Comparison of ENCODE assay signal across 15 mouse cellular contexts in genomic region chr15:78711935-78712334, GRCm38 (mm10). TPM values are rescaled to one million over a fixed set of nuclear protein-coding genes. Genes with fewer than 3 reads are reported as not detected.
DNase-seq lines count a peak whose midpoint lies in the region; ATAC-seq lines count a peak whose summit lies in the region.
"Had no signal": no experiment of that assay in that cellular context is flagged by ENCODE, and none has a peak within 500 bp of the region (broad histone marks: within the 10 kb centered on the region; RNA-seq: fewer than 3 reads in every experiment).

No protein-coding gene starts in this region.

- peaks cover 22% of the 10 kb centered on the region; the same call in 1 of the 2 replicates for H3K27me3 ChIP-seq in hindbrain, embryonic 14.5 days (ENCODE audit: control insufficient read depth, insufficient read depth, low read length)
- peaks cover 90% of the 10 kb centered on the region for H3K27me3 ChIP-seq in liver, embryonic 12.5 days (replicated peaks)

- 0 out of 2 replicates have a peak overlapping the region, but pooled peaks have one; percentile 29 for H3K4me3 ChIP-seq in hindbrain, embryonic 14.5 days (replicated peaks; ENCODE audit: low read length)
- no peak overlapping the region for H3K4me3 ChIP-seq in liver, embryonic 12.5 days
- H3K4me3 ChIP-seq: heart, adult 2 months had no signal

- 68% methylated on average over 7 of the region's 7 CpGs for WGBS in hindbrain, embryonic 14.5 days
- 54% methylated on average over 7 of the region's 7 CpGs for WGBS in liver, embryonic 12.5 days (ENCODE audit: insufficient replicate concordance)

- DNase-seq in layer of hippocampus, adult 11-12 months (ENCODE audit: low spot score) = peak; percentile 81
- DNase-seq in layer of hippocampus, adult 9-10 months (ENCODE audit: low spot score) = no peak
- no peak for DNase-seq in hindbrain, embryonic 14.5 days (ENCODE audit: low spot score)
- peak; percentile 76 to 80 for DNase-seq in left cerebral cortex, postnatal 14 days (ENCODE audit: low spot score in 2 of 2)
- peak; percentile 80 to 88 for DNase-seq in right cerebral cortex, postnatal 10 days (ENCODE audit: low spot score in 2 of 2)
- no peak for DNase-seq in thymus, postnatal 4 days
- DNase-seq in spleen, postnatal 14 days (ENCODE audit: low spot score in 2 of 2) = no peak
- DNase-seq: adrenal gland, postnatal 10 days; cerebellum, adult 11 months; heart, adult 2 months; heart, postnatal 4 days had no signal

- intact Hi-C loops in left cerebral cortex, postnatal 14 days (cut with DNase I) = loop anchor here (5.0 kb wide), 1 partner anchor 40 kb away; no protein-coding TSS in a partner anchor

- H3K9me3 ChIP-seq in hindbrain, embryonic 14.5 days (ENCODE audit: control insufficient read depth, low read length) = no peaks in the 10 kb centered on the region
- no peaks in the 10 kb centered on the region for H3K9me3 ChIP-seq in liver, embryonic 12.5 days (replicated peaks)
- H3K9me3 ChIP-seq: embryonic facial prominence, embryonic 10.5 days had no signal

- H3K27ac ChIP-seq in hindbrain, embryonic 14.5 days = no peak overlapping the region
- H3K27ac ChIP-seq in liver, embryonic 12.5 days = no peak overlapping the region
- H3K27ac ChIP-seq: embryonic facial prominence, embryonic 10.5 days; heart, adult 2 months; kidney, postnatal 0 days had no signal

- H3K9ac ChIP-seq in hindbrain, embryonic 14.5 days = 0 out of 2 replicates have a peak overlapping the region, but pooled peaks have one; percentile 10
- H3K9ac ChIP-seq in liver, embryonic 12.5 days = no peak overlapping the region

- H3K36me3 ChIP-seq in hindbrain, embryonic 14.5 days (replicated peaks; ENCODE audit: control insufficient read depth, insufficient read depth) = no peaks in the 10 kb centered on the region
- no peaks in the 10 kb centered on the region for H3K36me3 ChIP-seq in liver, embryonic 12.5 days
- H3K36me3 ChIP-seq: embryonic facial prominence, embryonic 10.5 days had no signal

- peak overlapping the region; percentile 66 for H3K4me2 ChIP-seq in hindbrain, embryonic 14.5 days (replicated peaks)
- H3K4me2 ChIP-seq in liver, embryonic 12.5 days = no peak overlapping the region

- ATAC-seq in hindbrain, embryonic 14.5 days (ENCODE audit: low FRiP score) = no peak
- no peak for ATAC-seq in liver, embryonic 12.5 days

- H3K4me1 ChIP-seq in hindbrain, embryonic 14.5 days (replicated peaks; ENCODE audit: control insufficient read depth, insufficient read depth, low read length) = peaks cover 47% of the 10 kb centered on the region
- 0 out of 2 replicates have a peak, but pooled peaks cover 6% of the 10 kb centered on the region for H3K4me1 ChIP-seq in liver, embryonic 12.5 days

RNA-seq across cellular contexts. Expression of gene Elfn2, which starts 6.6 kb away (rescaled TPM):
- polyA plus RNA-seq in hindbrain, embryonic 14.5 days (2014; fragmentation: Nextera tagmentation; extraction: Ambion mirVana) = 6.0 and 8.5 TPM in 2 replicates
- total RNA-seq in left cerebral cortex, postnatal 14 days (2021) = 100 to 1,000 TPM; 117 to 127 TPM
- polyA plus RNA-seq in liver, embryonic 12.5 days (2016; fragmentation: Nextera tagmentation; extraction: Ambion mirVana) = not detected in 2 replicates
- total RNA-seq: liver, adult 2 months had no signal
- polyA plus RNA-seq: liver, adult 2 months had no signal

Comparison
In these comparisons a context has a peak if more than half of its experiments do, and no peak if none do; other contexts are left out.
1. DNase-seq: peak in layer of hippocampus, adult 11-12 months (single experiment), left cerebral cortex, postnatal 14 days (2 of 2) and right cerebral cortex, postnatal 10 days (2 of 2); none in layer of hippocampus, adult 9-10 months (single experiment), hindbrain, embryonic 14.5 days (single experiment), thymus, postnatal 4 days (single experiment) and spleen, postnatal 14 days (0 of 2).